In genomic region chr10:122578209-122579001, GRCm38 (mm10) we compare ENCODE assay signal across 10 mouse cellular contexts.
DNase-seq lines count a peak whose midpoint lies in the region; ATAC-seq and TF ChIP-seq lines count a peak whose summit lies in the region.
"Had no signal": no experiment of that assay in that cellular context is flagged by ENCODE, and none has a peak within 500 bp of the region (broad histone marks: within the 10 kb centered on the region; RNA-seq: fewer than 3 reads in every experiment).

No protein-coding gene starts in this region.

- H3K36me3 ChIP-seq in liver, postnatal 0 days (replicated peaks; ENCODE audit: insufficient read depth, low read length) = no peaks in the 10 kb centered on the region

- H3K9ac ChIP-seq in liver, postnatal 0 days (replicated peaks) = no peak overlapping the region

- no peak for ATAC-seq in liver, postnatal 0 days

- H3K27ac ChIP-seq in liver, postnatal 0 days (ENCODE audit: low read depth) = no peak overlapping the region

- H3K27me3 ChIP-seq in liver, postnatal 0 days (ENCODE audit: insufficient read depth, low read length) = no peaks in the 10 kb centered on the region

- 55% methylated on average over 24 of the region's 24 CpGs for WGBS in liver, postnatal 0 days (ENCODE audit: insufficient replicate concordance)

- H3K9me3 ChIP-seq in liver, postnatal 0 days (ENCODE audit: low read length) = no peaks in the 10 kb centered on the region

- TF ChIP-seq CTCF in liver, postnatal 0 days (IDR thresholded peaks at IDR 0.05; ENCODE audit: low read depth) = peak; percentile 46

- no peak overlapping the region for H3K4me2 ChIP-seq in liver, postnatal 0 days (ENCODE audit: low read depth, low read length)

- H3K4me3 ChIP-seq in liver, postnatal 0 days (ENCODE audit: low read depth, low read length) = no peak overlapping the region
- H3K4me3 ChIP-seq: myocyte had no signal

- DNase-seq in cerebellum, postnatal 25 days = peak; percentile 7 to 25
- DNase-seq in cerebellum, adult 11 months = no peak
- peak; percentile 16 to 23 for DNase-seq in urinary bladder, adult 18-20 months (ENCODE audit: low spot score in 2 of 2)
- no peak for DNase-seq in urinary bladder, postnatal 4 days (ENCODE audit: low spot score in 2 of 2)
- peak; percentile 60 for DNase-seq in liver, postnatal 0 days
- DNase-seq in natural killer cell, adult 2 months (ENCODE audit: low spot score in 2 of 2) = no peak
- no peak for DNase-seq in heart, postnatal 14 days
- DNase-seq in heart, adult 18-20 months = no peak
- DNase-seq: B cell, adult 2 months had no signal

- intact Hi-C loops in heart, postnatal 14 days (cut with DNase I) = no loop called here

- H3K4me1 ChIP-seq in liver, postnatal 0 days (ENCODE audit: insufficient read depth) = no peaks in the 10 kb centered on the region

- TF ChIP-seq EP300 in liver, postnatal 0 days (IDR thresholded peaks at IDR 0.05; ENCODE audit: low read depth) = no peak

Comparison
In these comparisons a context has a peak if more than half of its experiments do, and no peak if none do; other contexts are left out.
1. DNase-seq: peak in cerebellum, postnatal 25 days (2 of 2), urinary bladder, adult 18-20 months (2 of 2) and liver, postnatal 0 days (single experiment); none in cerebellum, adult 11 months (single experiment), urinary bladder, postnatal 4 days (0 of 2), natural killer cell, adult 2 months (0 of 2), heart, postnatal 14 days (0 of 2) and heart, adult 18-20 months (0 of 2).